Mouse (Mus musculus): ENCODE results near the gene 1700061G19Rik. TPM values are rescaled to one million over a fixed set of nuclear protein-coding genes. Genes with fewer than 3 reads are reported as not detected.

The 1700061G19Rik gene
- polyA plus RNA-seq, 1 experiment, result not detected

DNA sequence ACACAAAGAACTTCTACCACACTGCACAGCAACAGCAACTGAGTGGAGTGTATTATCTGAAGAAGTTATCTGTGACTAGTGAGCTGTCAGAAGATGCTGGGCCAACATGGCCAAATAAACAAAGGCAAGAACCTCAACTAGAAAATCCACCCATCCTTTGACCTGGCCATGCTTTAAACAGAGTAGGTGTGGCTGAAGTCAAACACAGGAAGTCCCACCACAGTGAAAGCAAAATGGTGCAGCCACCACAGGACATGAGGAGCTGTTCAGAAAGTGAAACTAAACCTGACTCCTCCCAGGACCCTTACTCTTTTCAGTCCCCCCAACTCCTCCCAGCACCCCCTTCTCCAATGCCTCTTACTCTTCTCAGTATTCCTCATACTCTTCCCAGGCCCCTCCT lies 38.2 kb downstream of the 1700061G19Rik start:
- Histone ChIP-seq H3K4me3 (ENCODE audit: low read depth, low read length) (no peak overlapping the region), H3K4me1 (ENCODE audit: control insufficient read depth, insufficient read depth, insufficient read length, low read length) (peaks cover under 1% of the 10 kb centered on the region; the same call in 1 of the 2 replicates), H3K36me3 (ENCODE audit: control insufficient read depth, insufficient read depth, low read length) (peaks cover 4% of the 10 kb centered on the region; the same call in 1 of the 2 replicates), H3K27me3 (ENCODE audit: control insufficient read depth, insufficient read depth, low read length) (no peaks in the 10 kb centered on the region), H3K27ac (ENCODE audit: insufficient read depth, low read depth, low read length) (no peak overlapping the region)
- TF ChIP-seq POLR2A (IDR thresholded peaks at IDR 0.05; ENCODE audit: low read depth, low read length) (no peak), CTCF (IDR thresholded peaks at IDR 0.05; ENCODE audit: extremely low read depth, insufficient read length, insufficient replicate concordance, low read depth, low read length) (no peak)

DNA sequence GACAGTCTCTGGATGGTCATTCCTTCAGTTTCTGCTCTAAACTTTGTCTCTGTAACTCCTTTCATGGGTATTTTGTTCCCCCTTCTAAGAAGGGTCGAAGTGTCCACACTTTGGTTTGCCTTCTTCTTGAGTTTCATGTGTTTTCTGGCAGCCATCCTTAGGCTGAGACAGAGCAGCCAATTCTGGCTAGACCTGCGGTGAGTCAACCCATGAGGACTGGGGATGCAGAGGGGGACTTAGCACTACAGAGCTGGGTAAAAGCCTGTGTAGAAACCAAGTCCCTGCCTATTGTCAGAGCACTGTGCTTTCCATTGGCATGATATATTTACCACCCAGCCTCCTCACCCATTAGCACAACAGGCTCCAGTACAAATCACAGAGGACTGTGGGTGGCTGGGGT lies 41.9 kb downstream of the 1700061G19Rik start:
- no peak for TF ChIP-seq POLR2A (IDR thresholded peaks at IDR 0.05; ENCODE audit: low read depth, low read length)
- no peak for TF ChIP-seq CTCF (IDR thresholded peaks at IDR 0.05; ENCODE audit: extremely low read depth, insufficient read length, insufficient replicate concordance, low read depth, low read length)
- no peak overlapping the region for H3K4me3 ChIP-seq (ENCODE audit: low read depth, low read length)
- no peak overlapping the region for H3K27ac ChIP-seq (ENCODE audit: insufficient read depth, low read depth, low read length)
- 89% methylated on average over 2 of the region's 2 CpGs for WGBS
- H3K27me3 ChIP-seq (ENCODE audit: control insufficient read depth, insufficient read depth, low read length), result no peaks in the 10 kb centered on the region
- peaks cover 20% of the 10 kb centered on the region for H3K36me3 ChIP-seq (ENCODE audit: control insufficient read depth, insufficient read depth, low read length)
- no peaks in the 10 kb centered on the region; the same call in 1 of the 2 replicates for H3K4me1 ChIP-seq (ENCODE audit: control insufficient read depth, insufficient read depth, insufficient read length, low read length)

DNA sequence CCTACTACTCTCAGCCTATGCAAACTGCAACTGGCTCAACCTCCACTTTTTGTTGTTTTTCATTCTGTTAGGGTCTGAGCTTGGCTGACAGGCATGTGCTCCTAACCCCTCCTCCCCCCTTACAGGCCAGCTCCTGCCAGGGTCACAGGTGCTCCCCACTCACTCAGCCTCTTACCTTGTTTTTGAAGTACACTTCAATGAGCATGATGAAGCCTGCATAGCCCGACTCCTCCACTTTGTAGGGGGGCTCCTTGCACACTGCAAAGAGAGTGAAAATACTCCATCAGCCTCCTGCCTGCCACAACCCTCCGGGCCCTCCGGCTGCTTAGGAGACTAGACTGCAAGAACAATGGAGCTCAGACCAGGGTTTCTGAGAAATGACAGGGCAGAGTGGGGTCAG lies 44.4 kb downstream of the 1700061G19Rik start:
- Histone ChIP-seq H3K4me1 (ENCODE audit: control insufficient read depth, insufficient read depth, insufficient read length, low read length) (no peaks in the 10 kb centered on the region), H3K27me3 (ENCODE audit: control insufficient read depth, insufficient read depth, low read length) (no peaks in the 10 kb centered on the region), H3K27ac (ENCODE audit: insufficient read depth, low read depth, low read length) (no peak overlapping the region), H3K4me3 (ENCODE audit: low read depth, low read length) (no peak overlapping the region), H3K36me3 (ENCODE audit: control insufficient read depth, insufficient read depth, low read length) (peaks cover 24% of the 10 kb centered on the region)
- TF ChIP-seq POLR2A (IDR thresholded peaks at IDR 0.05; ENCODE audit: low read depth, low read length) (no peak), CTCF (IDR thresholded peaks at IDR 0.05; ENCODE audit: extremely low read depth, insufficient read length, insufficient replicate concordance, low read depth, low read length) (no peak)
- 97% methylated on average over 3 of the region's 3 CpGs for WGBS

DNA sequence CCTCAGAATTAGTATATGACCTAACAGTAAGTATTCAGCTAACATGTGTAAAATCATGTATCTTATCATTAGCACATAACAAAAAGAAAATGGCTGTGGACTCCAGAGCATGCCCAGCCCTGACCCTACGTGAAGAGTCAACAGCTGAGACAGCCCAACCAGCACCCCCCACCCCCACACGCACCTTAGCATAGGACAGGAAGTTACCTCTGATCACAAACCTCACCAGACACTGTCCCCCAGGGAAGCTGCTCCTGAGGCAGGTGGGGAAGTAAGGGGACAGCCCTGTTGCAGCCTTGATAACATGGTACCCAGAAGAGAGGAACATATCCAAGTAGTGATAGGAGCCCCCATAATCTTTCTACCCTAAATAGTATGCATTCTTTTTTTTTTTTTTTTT lies 50.7 kb downstream of the 1700061G19Rik start:
- Histone ChIP-seq H3K27ac (ENCODE audit: insufficient read depth, low read depth, low read length) (no peak overlapping the region), H3K4me1 (ENCODE audit: control insufficient read depth, insufficient read depth, insufficient read length, low read length) (0 out of 2 replicates have a peak, but pooled peaks cover 4% of the 10 kb centered on the region), H3K36me3 (ENCODE audit: control insufficient read depth, insufficient read depth, low read length) (peaks cover 9% of the 10 kb centered on the region), H3K27me3 (ENCODE audit: control insufficient read depth, insufficient read depth, low read length) (no peaks in the 10 kb centered on the region), H3K4me3 (ENCODE audit: low read depth, low read length) (no peak overlapping the region)
- TF ChIP-seq POLR2A (IDR thresholded peaks at IDR 0.05; ENCODE audit: low read depth, low read length) (no peak), CTCF (IDR thresholded peaks at IDR 0.05; ENCODE audit: extremely low read depth, insufficient read length, insufficient replicate concordance, low read depth, low read length) (no peak)
- WGBS, result 89% methylated on average over 2 of the region's 2 CpGs

DNA sequence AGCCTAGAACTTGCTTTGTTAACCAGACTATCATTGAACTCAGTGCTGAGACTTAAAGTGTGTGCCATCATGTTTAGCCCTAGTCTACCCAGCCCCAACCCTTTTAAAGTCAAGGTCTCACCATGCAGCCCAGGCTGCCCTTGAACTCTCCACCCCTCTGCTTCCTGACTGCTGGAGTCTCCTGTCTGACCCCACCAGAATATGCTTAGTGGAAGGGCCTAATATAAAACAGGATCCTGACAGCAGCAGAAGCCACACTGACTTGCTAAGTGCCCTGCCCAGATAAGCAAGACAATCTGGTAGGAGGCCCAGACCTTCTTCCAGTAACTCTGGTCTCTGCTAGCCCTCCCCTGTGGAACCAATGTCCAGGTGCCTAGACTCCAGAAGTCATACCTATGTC lies 53.8 kb downstream of the 1700061G19Rik start:
- Histone ChIP-seq H3K27me3 (ENCODE audit: control insufficient read depth, insufficient read depth, low read length) (no peaks in the 10 kb centered on the region), H3K4me3 (ENCODE audit: low read depth, low read length) (no peak overlapping the region)
- TF ChIP-seq POLR2A (IDR thresholded peaks at IDR 0.05; ENCODE audit: low read depth, low read length) (no peak), CTCF (IDR thresholded peaks at IDR 0.05; ENCODE audit: extremely low read depth, insufficient read length, insufficient replicate concordance, low read depth, low read length) (no peak)

DNA sequence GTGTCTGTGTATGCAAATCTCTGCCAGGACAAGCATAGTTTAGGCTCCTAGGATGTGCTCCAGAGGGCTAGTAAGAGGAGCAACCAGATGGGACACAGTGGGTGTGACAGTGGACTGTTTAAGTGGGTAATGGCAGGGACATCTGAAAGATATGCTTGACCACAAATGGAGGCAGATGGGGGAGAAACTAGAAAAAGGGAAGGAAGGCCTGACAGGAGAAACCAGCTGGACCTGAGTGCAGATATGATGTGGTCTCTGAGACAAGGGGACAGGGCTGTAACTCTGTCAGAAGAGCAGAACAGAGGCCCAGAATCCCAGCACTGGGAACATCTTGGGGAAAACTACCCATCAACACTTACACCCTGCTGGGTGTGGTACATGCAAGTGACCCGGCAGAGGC lies 54.3 kb downstream of the 1700061G19Rik start:
- TF ChIP-seq POLR2A (IDR thresholded peaks at IDR 0.05; ENCODE audit: low read depth, low read length), result no peak
- TF ChIP-seq CTCF (IDR thresholded peaks at IDR 0.05; ENCODE audit: extremely low read depth, insufficient read length, insufficient replicate concordance, low read depth, low read length), result no peak
- H3K4me1 ChIP-seq (ENCODE audit: control insufficient read depth, insufficient read depth, insufficient read length, low read length), result 0 out of 2 replicates have a peak, but pooled peaks cover 4% of the 10 kb centered on the region
- H3K36me3 ChIP-seq (ENCODE audit: control insufficient read depth, insufficient read depth, low read length), result peaks cover 4% of the 10 kb centered on the region; the same call in 1 of the 2 replicates
- no peak overlapping the region for H3K27ac ChIP-seq (ENCODE audit: insufficient read depth, low read depth, low read length)
- 83% methylated on average over 1 of the region's 1 CpGs for WGBS
- H3K27me3 ChIP-seq (ENCODE audit: control insufficient read depth, insufficient read depth, low read length), result no peaks in the 10 kb centered on the region
- no peak overlapping the region for H3K4me3 ChIP-seq (ENCODE audit: low read depth, low read length)

More for the DNA sequence above, 53.8 kb downstream of the 1700061G19Rik start:
- H3K36me3 ChIP-seq (ENCODE audit: control insufficient read depth, insufficient read depth, low read length), result peaks cover 4% of the 10 kb centered on the region; the same call in 1 of the 2 replicates
- 0 out of 2 replicates have a peak, but pooled peaks cover 4% of the 10 kb centered on the region for H3K4me1 ChIP-seq (ENCODE audit: control insufficient read depth, insufficient read depth, insufficient read length, low read length)
- H3K27ac ChIP-seq (ENCODE audit: insufficient read depth, low read depth, low read length), result no peak overlapping the region

DNA sequence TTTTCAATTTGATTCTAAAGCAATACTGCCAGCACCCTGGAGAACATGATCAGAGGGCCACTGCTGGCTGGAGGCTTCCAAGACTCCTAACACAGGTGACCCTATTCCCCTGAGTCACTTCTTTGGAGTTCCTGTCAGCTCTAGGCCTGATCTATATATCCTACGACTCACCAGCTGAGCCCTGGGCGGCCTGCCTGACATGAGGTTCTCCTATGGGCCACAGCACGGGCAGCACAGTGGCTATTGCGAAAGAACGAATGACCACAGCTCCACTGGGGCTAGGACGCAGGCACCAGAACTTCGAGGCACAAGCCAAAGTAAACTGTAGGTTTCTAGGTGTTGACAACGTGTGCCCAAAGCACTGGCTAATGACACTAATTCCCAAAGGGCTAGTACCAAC lies 54.7 kb downstream of the 1700061G19Rik start:
- TF ChIP-seq POLR2A (IDR thresholded peaks at IDR 0.05; ENCODE audit: low read depth, low read length), result no peak
- no peak for TF ChIP-seq CTCF (IDR thresholded peaks at IDR 0.05; ENCODE audit: extremely low read depth, insufficient read length, insufficient replicate concordance, low read depth, low read length)
- H3K36me3 ChIP-seq (ENCODE audit: control insufficient read depth, insufficient read depth, low read length), result 0 out of 2 replicates have a peak, but pooled peaks cover 1% of the 10 kb centered on the region
- no peak overlapping the region for H3K4me3 ChIP-seq (ENCODE audit: low read depth, low read length)
- H3K4me1 ChIP-seq (ENCODE audit: control insufficient read depth, insufficient read depth, insufficient read length, low read length), result 0 out of 2 replicates have a peak, but pooled peaks cover 4% of the 10 kb centered on the region
- no peaks in the 10 kb centered on the region for H3K27me3 ChIP-seq (ENCODE audit: control insufficient read depth, insufficient read depth, low read length)
- WGBS, result 66% methylated on average over 8 of the region's 8 CpGs
- no peak overlapping the region for H3K27ac ChIP-seq (ENCODE audit: insufficient read depth, low read depth, low read length)
